Mouse (Mus musculus): ENCODE measurements around the gene Zc3h7a. TPM values are rescaled to one million over a fixed set of nuclear protein-coding genes. Genes with fewer than 3 reads are reported as not detected.
"Not testable (repeated sequence)": the region's sequence is repeated elsewhere in the genome, so short reads cannot be mapped to it uniquely, and the experiment has no call there.

Zc3h7a gene
- polyA plus RNA-seq, 1 experiment from 2014 or later: 85.8 TPM

DNA sequence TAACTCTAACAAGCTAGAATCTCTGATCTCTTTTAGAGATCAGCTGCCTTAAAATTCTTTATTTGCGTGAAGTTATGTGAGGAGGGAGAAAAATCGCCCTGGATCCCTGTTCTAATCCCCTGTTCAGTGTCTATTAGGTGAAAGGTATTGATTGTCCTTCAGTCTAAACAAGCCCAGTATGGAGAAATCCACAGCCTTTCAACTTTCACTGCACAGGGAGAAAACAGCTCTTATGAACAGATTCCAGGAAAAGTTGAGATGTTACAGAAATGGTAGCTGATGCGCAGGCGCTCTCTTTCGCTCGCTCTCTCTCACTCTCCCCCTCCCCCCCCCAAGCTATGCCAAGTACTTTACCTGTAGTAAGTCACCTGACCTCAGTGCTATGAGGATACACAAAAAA is 4.5 kb downstream of the Zc3h7a start:
- H3K4me1 ChIP-seq (ENCODE audit: control insufficient read depth, insufficient read depth, low read length): peaks cover 6% of the 10 kb centered on the region
- H3K27ac ChIP-seq (ENCODE audit: low read depth, low read length): no peak overlapping the region
- no peak overlapping the region for H3K4me2 ChIP-seq
- no peak overlapping the region for H3K9ac ChIP-seq (ENCODE audit: low read depth, low read length)
- ATAC-seq (replicated peaks; ENCODE audit: insufficient number of reproducible peaks, low FRiP score, low TSS enrichment): no peak
- H3K4me3 ChIP-seq (ENCODE audit: low read depth, low read length): no peak overlapping the region
- no peaks in the 10 kb centered on the region for H3K9me3 ChIP-seq (replicated peaks; ENCODE audit: control insufficient read depth, low read length)
- H3K36me3 ChIP-seq (ENCODE audit: control insufficient read depth, insufficient read depth, low read length): no peaks in the 10 kb centered on the region
- WGBS (ENCODE audit: insufficient replicate concordance): 85% methylated on average over 6 of the region's 6 CpGs
- no peaks in the 10 kb centered on the region for H3K27me3 ChIP-seq (ENCODE audit: control insufficient read depth, insufficient read depth, low read length)

DNA sequence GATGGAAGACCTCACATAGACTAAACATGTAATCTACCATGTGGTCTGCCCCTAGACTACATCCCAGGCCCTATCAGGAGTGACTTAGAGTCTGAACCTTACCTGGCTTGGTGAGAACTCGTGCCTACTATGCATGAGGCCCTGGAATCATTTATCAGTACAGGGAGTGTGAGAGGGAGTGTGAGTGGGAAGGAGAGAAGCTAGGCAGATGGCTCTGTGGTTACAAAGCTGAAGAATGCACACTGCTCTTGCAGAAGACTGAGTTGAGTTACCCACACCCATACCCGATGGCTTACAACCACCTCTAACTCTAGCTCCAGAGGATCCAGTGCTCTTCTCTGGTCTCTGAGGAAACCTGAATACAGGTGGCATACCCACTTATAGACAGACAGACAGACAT is 9.8 kb downstream of the Zc3h7a start:
- Histone ChIP-seq H3K9ac (ENCODE audit: low read depth, low read length) (no peak overlapping the region), H3K4me3 (ENCODE audit: low read depth, low read length) (no peak overlapping the region), H3K9me3 (replicated peaks; ENCODE audit: control insufficient read depth, low read length) (no peaks in the 10 kb centered on the region), H3K27me3 (ENCODE audit: control insufficient read depth, insufficient read depth, low read length) (no peaks in the 10 kb centered on the region), H3K4me2 (no peak overlapping the region), H3K4me1 (ENCODE audit: control insufficient read depth, insufficient read depth, low read length) (peaks cover 2% of the 10 kb centered on the region; the same call in 1 of the 2 replicates), H3K27ac (ENCODE audit: low read depth, low read length) (no peak overlapping the region), H3K36me3 (ENCODE audit: control insufficient read depth, insufficient read depth, low read length) (peaks cover 9% of the 10 kb centered on the region)
- ATAC-seq (replicated peaks; ENCODE audit: insufficient number of reproducible peaks, low FRiP score, low TSS enrichment): no peak
- WGBS (ENCODE audit: insufficient replicate concordance): 81% methylated on average over 2 of the region's 2 CpGs

DNA sequence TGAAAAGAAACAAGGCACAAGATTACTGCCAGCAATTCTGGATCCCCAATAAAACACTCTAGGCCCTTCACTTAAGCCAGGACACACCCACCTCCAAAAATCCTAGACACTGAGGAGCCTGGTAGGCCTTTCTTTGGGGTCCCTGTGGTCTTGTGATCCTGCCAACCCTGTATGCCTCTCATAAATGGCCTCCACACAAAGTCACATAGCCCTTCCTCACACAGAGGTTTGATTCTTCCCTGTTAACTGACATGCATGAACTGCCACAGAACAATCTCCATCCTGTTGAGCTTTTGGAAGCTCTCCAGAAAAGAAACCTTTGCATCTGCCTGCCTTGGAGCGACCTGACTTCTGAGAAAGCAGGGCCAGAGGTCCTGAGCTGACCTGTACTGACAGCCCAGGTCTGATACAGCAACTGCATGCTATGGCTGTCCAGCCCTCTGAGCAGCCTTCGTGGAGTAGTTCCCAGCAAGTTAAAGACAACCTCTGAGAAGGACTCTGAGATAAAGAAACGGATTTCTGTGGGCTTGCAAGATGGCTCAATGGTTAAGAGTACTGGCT is 11.4 kb downstream of the Zc3h7a start:
- no peak for ATAC-seq (replicated peaks; ENCODE audit: insufficient number of reproducible peaks, low FRiP score, low TSS enrichment)
- Histone ChIP-seq H3K27ac (ENCODE audit: low read depth, low read length) (0 out of 2 replicates have a peak overlapping the region, but pooled peaks have one; percentile 15), H3K9ac (ENCODE audit: low read depth, low read length) (no peak overlapping the region), H3K4me1 (ENCODE audit: control insufficient read depth, insufficient read depth, low read length) (peaks cover 2% of the 10 kb centered on the region; the same call in 1 of the 2 replicates), H3K36me3 (ENCODE audit: control insufficient read depth, insufficient read depth, low read length) (peaks cover 9% of the 10 kb centered on the region), H3K27me3 (ENCODE audit: control insufficient read depth, insufficient read depth, low read length) (no peaks in the 10 kb centered on the region), H3K4me3 (ENCODE audit: low read depth, low read length) (no peak overlapping the region), H3K4me2 (no peak overlapping the region), H3K9me3 (replicated peaks; ENCODE audit: control insufficient read depth, low read length) (no peaks in the 10 kb centered on the region)
- WGBS (ENCODE audit: insufficient replicate concordance): 61% methylated on average over 3 of the region's 3 CpGs

DNA sequence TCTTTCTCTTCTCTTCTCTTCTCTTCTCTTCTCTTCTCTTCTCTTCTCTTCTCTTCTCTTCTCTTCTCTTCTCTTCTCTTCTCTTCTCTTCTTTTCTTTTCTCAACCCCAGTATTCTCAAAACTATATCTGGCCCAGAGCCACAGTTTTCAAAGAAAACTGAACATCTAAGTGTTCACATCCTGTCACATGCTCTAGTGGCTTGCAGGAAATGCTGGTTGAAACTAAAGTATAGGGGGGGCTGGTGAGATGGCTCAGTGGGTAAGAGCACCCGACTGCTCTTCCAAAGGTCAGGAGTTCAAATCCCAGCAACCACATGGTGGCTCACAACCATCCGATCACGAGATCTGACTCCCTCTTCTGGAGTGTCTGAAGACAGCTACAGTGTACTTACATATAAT is 18.5 kb downstream of the Zc3h7a start:
- H3K4me2 ChIP-seq; H3K27ac ChIP-seq (ENCODE audit: low read depth, low read length); H3K4me3 ChIP-seq (ENCODE audit: low read depth, low read length); H3K27me3 ChIP-seq (ENCODE audit: control insufficient read depth, insufficient read depth, low read length); H3K9ac ChIP-seq (ENCODE audit: low read depth, low read length); H3K9me3 ChIP-seq (replicated peaks; ENCODE audit: control insufficient read depth, low read length); ATAC-seq (replicated peaks; ENCODE audit: insufficient number of reproducible peaks, low FRiP score, low TSS enrichment); H3K4me1 ChIP-seq (ENCODE audit: control insufficient read depth, insufficient read depth, low read length): not testable (repeated sequence)
- peaks cover 29% of the 10 kb centered on the region for H3K36me3 ChIP-seq (ENCODE audit: control insufficient read depth, insufficient read depth, low read length)
- 55% methylated on average over 1 of the region's 3 CpGs for WGBS (ENCODE audit: insufficient replicate concordance)

DNA sequence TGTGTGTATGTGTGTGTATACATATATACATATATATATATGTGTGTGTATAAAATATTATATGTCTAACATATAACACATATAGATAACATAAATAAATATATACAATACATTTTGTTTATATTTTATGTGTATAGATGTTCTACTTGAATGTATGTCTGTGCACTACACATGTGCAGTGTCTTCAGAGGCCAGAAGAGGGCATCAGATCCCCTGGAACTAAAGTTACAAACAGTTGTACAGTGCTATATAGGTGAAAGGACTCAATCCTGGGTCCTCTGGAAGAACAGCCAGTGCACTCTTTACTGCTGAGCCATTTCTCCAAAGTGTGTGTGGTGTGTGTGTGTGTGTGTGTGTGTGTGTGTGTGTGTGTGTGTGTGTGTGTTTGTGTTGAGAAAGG is 21.7 kb downstream of the Zc3h7a start:
- ATAC-seq (replicated peaks; ENCODE audit: insufficient number of reproducible peaks, low FRiP score, low TSS enrichment): no peak

DNA sequence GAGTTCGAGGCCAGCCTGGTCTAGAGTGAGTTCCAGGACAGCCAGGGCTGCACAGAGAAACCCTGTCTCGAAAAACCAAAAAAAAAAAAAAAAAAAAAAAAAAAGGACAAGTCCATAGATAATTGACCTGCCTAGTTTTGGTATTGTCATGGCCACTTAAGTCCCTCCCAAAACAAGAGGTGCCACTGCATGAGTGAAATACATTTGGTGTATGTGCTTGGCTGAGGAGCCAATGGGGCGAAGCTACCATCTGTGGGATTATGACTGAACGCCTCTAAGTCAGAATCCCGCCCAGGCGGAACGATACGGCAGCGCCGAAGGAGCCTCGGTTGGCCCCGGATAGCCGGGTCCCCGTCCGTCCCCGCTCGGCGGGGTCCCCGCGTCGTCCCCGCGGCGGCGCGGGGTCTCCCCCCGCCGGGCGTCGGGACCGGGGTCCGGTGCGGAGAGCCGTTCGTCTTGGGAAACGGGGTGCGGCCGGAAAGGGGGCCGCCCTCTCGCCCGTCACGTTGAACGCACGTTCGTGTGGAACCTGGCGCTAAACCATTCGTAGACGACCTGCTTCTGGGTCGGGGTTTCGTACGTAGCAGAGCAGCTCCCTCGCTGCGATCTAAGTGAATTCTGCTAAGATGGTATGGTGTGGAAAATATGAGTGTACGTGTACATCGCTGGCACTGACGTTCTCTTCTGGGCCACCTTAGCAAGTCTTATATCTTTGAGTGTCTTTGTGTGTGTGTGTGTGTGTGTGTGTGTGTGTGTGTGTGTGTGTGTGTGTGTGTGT is 32.3 kb downstream of the Zc3h7a start:
- not testable (repeated sequence) for ATAC-seq (replicated peaks; ENCODE audit: insufficient number of reproducible peaks, low FRiP score, low TSS enrichment); H3K27ac ChIP-seq (ENCODE audit: low read depth, low read length); H3K4me2 ChIP-seq; H3K4me1 ChIP-seq (ENCODE audit: control insufficient read depth, insufficient read depth, low read length); H3K4me3 ChIP-seq (ENCODE audit: low read depth, low read length); H3K9me3 ChIP-seq (replicated peaks; ENCODE audit: control insufficient read depth, low read length); H3K27me3 ChIP-seq (ENCODE audit: control insufficient read depth, insufficient read depth, low read length); H3K9ac ChIP-seq (ENCODE audit: low read depth, low read length)
- H3K36me3 ChIP-seq (ENCODE audit: control insufficient read depth, insufficient read depth, low read length): peaks cover 17% of the 10 kb centered on the region
- 15% methylated on average over 54 of the region's 56 CpGs for WGBS (ENCODE audit: insufficient replicate concordance)

More for the DNA sequence above, 21.7 kb downstream of the Zc3h7a start:
- Histone ChIP-seq H3K9ac (ENCODE audit: low read depth, low read length) (no peak overlapping the region), H3K36me3 (ENCODE audit: control insufficient read depth, insufficient read depth, low read length) (peaks cover 28% of the 10 kb centered on the region), H3K9me3 (replicated peaks; ENCODE audit: control insufficient read depth, low read length) (no peaks in the 10 kb centered on the region), H3K4me1 (ENCODE audit: control insufficient read depth, insufficient read depth, low read length) (no peaks in the 10 kb centered on the region), H3K4me3 (ENCODE audit: low read depth, low read length) (no peak overlapping the region), H3K27ac (ENCODE audit: low read depth, low read length) (no peak overlapping the region), H3K4me2 (no peak overlapping the region), H3K27me3 (ENCODE audit: control insufficient read depth, insufficient read depth, low read length) (no peaks in the 10 kb centered on the region)

DNA sequence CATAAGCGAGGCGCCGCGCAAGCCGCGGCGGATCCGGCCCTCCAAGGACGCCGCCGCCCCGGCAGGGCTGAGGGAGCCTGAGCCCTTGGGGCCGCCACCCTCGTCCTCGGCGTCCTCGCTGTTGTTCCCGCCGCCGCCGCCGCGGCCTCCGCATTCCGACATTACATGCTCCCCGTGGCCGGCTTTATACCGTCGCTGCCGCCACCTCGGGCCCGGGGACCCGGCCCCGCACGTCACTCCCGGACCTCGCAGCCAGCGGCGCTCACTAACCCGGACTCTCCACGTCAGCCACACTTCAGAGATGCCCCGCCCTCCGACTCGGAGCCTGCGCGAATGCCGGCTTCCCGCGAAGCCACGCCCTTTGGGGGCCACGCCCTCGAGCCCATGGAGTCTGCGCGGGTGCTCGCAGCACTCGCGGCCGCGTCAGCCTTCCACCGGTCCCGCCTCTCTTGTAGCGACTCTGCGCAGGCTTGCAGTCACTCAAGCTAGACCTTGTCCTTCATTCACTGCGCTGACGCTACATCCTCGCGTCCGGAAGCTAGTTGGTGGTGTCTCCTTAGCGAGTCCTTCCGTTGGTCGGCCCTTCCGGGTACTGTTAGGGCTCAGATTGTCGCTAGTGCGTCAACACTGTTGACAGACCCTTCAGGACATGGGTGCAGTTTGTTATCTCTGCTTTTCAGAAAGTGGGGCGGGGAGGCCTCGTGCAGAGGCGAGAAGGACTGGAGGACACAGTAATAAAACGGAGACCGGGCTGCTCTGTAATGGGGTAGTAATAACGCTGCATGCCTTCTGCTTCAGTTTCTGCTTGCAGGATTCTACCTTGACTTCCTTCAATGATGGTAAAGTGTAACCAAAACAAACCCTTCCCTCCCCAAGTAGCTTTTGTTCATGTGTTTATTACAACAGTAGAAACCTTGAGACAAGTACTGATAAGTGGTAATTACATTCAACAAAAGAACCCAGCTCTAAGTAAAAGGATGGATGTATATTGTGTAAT is 41.5 kb downstream of the Zc3h7a start, which contains the start of gene Txndc11:
Gene Txndc11 (minus strand): TSS at position 303 of the 997 bp plus-strand sequence.
- H3K27me3 ChIP-seq (ENCODE audit: control insufficient read depth, insufficient read depth, low read length): no peaks in the 10 kb centered on the region
- WGBS (ENCODE audit: insufficient replicate concordance): under 1% methylated on average over 75 of the region's 80 CpGs
- H3K9ac ChIP-seq (ENCODE audit: low read depth, low read length): peak within 1 kb of the TSS; percentile 97

More for the DNA sequence above, 41.5 kb downstream of the Zc3h7a start, which contains the start of gene Txndc11:
- Histone ChIP-seq H3K4me2 (peak within 1 kb of the TSS; percentile 89), H3K4me1 (ENCODE audit: control insufficient read depth, insufficient read depth, low read length) (peaks cover 15% of the 10 kb centered on the region), H3K4me3 (ENCODE audit: low read depth, low read length) (peak within 1 kb of the TSS; percentile 96), H3K9me3 (replicated peaks; ENCODE audit: control insufficient read depth, low read length) (no peaks in the 10 kb centered on the region), H3K36me3 (ENCODE audit: control insufficient read depth, insufficient read depth, low read length) (peaks cover 5% of the 10 kb centered on the region), H3K27ac (ENCODE audit: low read depth, low read length) (peak within 1 kb of the TSS; percentile 98)
- peak; percentile 98 for ATAC-seq (replicated peaks; ENCODE audit: insufficient number of reproducible peaks, low FRiP score, low TSS enrichment)
